Mouse (Mus musculus) midbrain, embryonic 16.5 days (tissue): ENCODE measurements around the gene Nos3. TPM values are rescaled to one million over a fixed set of nuclear protein-coding genes. Genes with fewer than 3 reads are reported as not detected.

Source experiments
- ATAC-seq: fragments of 200-750 bp; cut with Nextera tagmentation; 2 replicates; pipeline ENCODE4 v1.8.0; 2017; ENCODE audit warnings: moderate TSS enrichment
- H3K27ac ChIP-seq: fragments of 300-500 bp; sonication (generic); 2 replicates; pipeline ENCODE4 v1.5.1; 2014; ENCODE audit warnings: mild to moderate bottlenecking, low read length, mixed read lengths
- H3K27me3 ChIP-seq: fragments of 300-500 bp; sonication (generic); 2 replicates; pipeline ENCODE4 v1.6.1; 2014; ENCODE audit warnings: low read depth, low read length, mixed read lengths; ENCODE audit not compliant: control insufficient read depth, insufficient read depth
- H3K36me3 ChIP-seq: fragments of 300-500 bp; sonication (generic); 2 replicates; pipeline ENCODE4 v1.6.1; 2014; ENCODE audit warnings: mild to moderate bottlenecking, low read length, moderate library complexity, mixed read lengths; ENCODE audit not compliant: control insufficient read depth, insufficient read depth
- H3K4me1 ChIP-seq: fragments of 300-500 bp; sonication (generic); 2 replicates; pipeline ENCODE4 v1.6.1; 2014; ENCODE audit warnings: mild to moderate bottlenecking, low read length, mixed read lengths; ENCODE audit not compliant: control insufficient read depth, insufficient read depth
- H3K4me2 ChIP-seq: fragments of 300-500 bp; sonication (generic); 2 replicates; pipeline ENCODE4 v1.6.1; 2014; ENCODE audit warnings: mild to moderate bottlenecking, low read length, mixed read lengths
- H3K4me3 ChIP-seq: fragments of 300-500 bp; sonication (generic); 2 replicates; pipeline ENCODE4 v1.5.1; 2014; ENCODE audit warnings: low read depth, mild to moderate bottlenecking, low read length, moderate library complexity, mixed read lengths
- H3K9ac ChIP-seq: fragments of 300-500 bp; sonication (generic); 2 replicates; pipeline ENCODE4 v1.6.1; 2014; ENCODE audit warnings: low read depth, low read length, mixed read lengths
- H3K9me3 ChIP-seq: fragments of 300-500 bp; sonication (generic); replicated peaks from 2 replicates; pipeline ENCODE4 v1.6.1; 2014; ENCODE audit warnings: mild to moderate bottlenecking, low read length, mixed read lengths; ENCODE audit not compliant: control insufficient read depth, poor library complexity, severe bottlenecking
- WGBS: fragments of 180-500 bp; shearing (Covaris S2); extraction: QIAGEN DNeasy Blood & Tissue Kit; methylation state at CpG from one replicate; pipeline ENCODE4 v1.1.7; 2014; 5-methylcytosine and 5-hydroxymethylcytosine counted together
- polyA plus RNA-seq: library from polyadenylated mRNA; unstranded; fragments of >200 nt; fragmentation: Nextera tagmentation; extraction: Ambion mirVana; gene quantifications from 2 replicates; pipeline ENCODE4 v1.2.1, GENCODE M21; 2015

The Nos3 gene
- polyA plus RNA-seq, 1 experiment from 2014 or later, result 8.8 TPM

- no peak overlapping the region for H3K4me3 ChIP-seq
- no peaks in the 10 kb centered on the region for H3K27me3 ChIP-seq
- 0 out of 2 replicates have a peak overlapping the region, but pooled peaks have one; percentile 29 for H3K27ac ChIP-seq
- no peaks in the 10 kb centered on the region for H3K9me3 ChIP-seq
- no peak; the same call in 1 of the 2 replicates for ATAC-seq
- H3K36me3 ChIP-seq, result peaks cover 21% of the 10 kb centered on the region
- WGBS, result 67% methylated on average over 6 of the region's 6 CpGs
- peaks cover 15% of the 10 kb centered on the region for H3K4me1 ChIP-seq
- peak overlapping the region; percentile 46 for H3K4me2 ChIP-seq
- H3K9ac ChIP-seq, result peak overlapping the region; percentile 54; the same call in 1 of the 2 replicates
Measured at GRCm38 (mm10) chr5:24328813-24329211, 35.8 kb upstream of the Nos3 start.

- ATAC-seq, result peak; percentile 68
- WGBS, result 5% methylated on average over 25 of the region's 27 CpGs
Measured at GRCm38 (mm10) chr5:24329212-24329964, 35.2 kb upstream of the Nos3 start.

GRCm38 (mm10) chr5:24329965-24330298 lies 34.7 kb upstream of the Nos3 start:
- H3K9ac ChIP-seq, result no peak overlapping the region
- H3K36me3 ChIP-seq, result peaks cover 13% of the 10 kb centered on the region
- H3K4me2 ChIP-seq, result peak overlapping the region; percentile 46; the same call in 1 of the 2 replicates
- no peak overlapping the region for H3K4me3 ChIP-seq
- peaks cover 15% of the 10 kb centered on the region for H3K4me1 ChIP-seq
- 0 out of 2 replicates have a peak, but pooled peaks have one; percentile 16 for ATAC-seq
- no peaks in the 10 kb centered on the region for H3K27me3 ChIP-seq
- H3K27ac ChIP-seq, result 0 out of 2 replicates have a peak overlapping the region, but pooled peaks have one; percentile 39
- no peaks in the 10 kb centered on the region for H3K9me3 ChIP-seq
- 42% methylated on average over 5 of the region's 5 CpGs for WGBS

More at GRCm38 (mm10) chr5:24329212-24329964, 35.2 kb upstream of the Nos3 start:
- Histone ChIP-seq H3K4me1 (peaks cover 15% of the 10 kb centered on the region), H3K9ac (peak overlapping the region; percentile 54), H3K27ac (0 out of 2 replicates have a peak overlapping the region, but pooled peaks have one; percentile 29), H3K4me2 (peak overlapping the region; percentile 46), H3K36me3 (peaks cover 19% of the 10 kb centered on the region), H3K4me3 (0 out of 2 replicates have a peak overlapping the region, but pooled peaks have one; percentile 2), H3K27me3 (no peaks in the 10 kb centered on the region), H3K9me3 (no peaks in the 10 kb centered on the region)

- H3K9ac ChIP-seq, result no peak overlapping the region
- H3K27ac ChIP-seq, result no peak overlapping the region
- H3K4me1 ChIP-seq, result peaks cover 17% of the 10 kb centered on the region
- H3K4me2 ChIP-seq, result no peak overlapping the region
- no peaks in the 10 kb centered on the region for H3K27me3 ChIP-seq
- peaks cover 4% of the 10 kb centered on the region; the same call in 1 of the 2 replicates for H3K36me3 ChIP-seq
- H3K9me3 ChIP-seq, result no peaks in the 10 kb centered on the region
- 89% methylated on average over 4 of the region's 4 CpGs for WGBS
- H3K4me3 ChIP-seq, result no peak overlapping the region
- ATAC-seq, result no peak
Measured at GRCm38 (mm10) chr5:24332401-24332800, 32.2 kb upstream of the Nos3 start.

GRCm38 (mm10) chr5:24334749-24335148 lies 29.9 kb upstream of the Nos3 start:
- ATAC-seq, result no peak
- H3K9me3 ChIP-seq, result no peaks in the 10 kb centered on the region
- no peak overlapping the region for H3K4me2 ChIP-seq
- 56% methylated on average over 3 of the region's 3 CpGs for WGBS
- no peak overlapping the region for H3K4me3 ChIP-seq
- H3K4me1 ChIP-seq, result peaks cover 3% of the 10 kb centered on the region; the same call in 1 of the 2 replicates
- peaks cover 4% of the 10 kb centered on the region; the same call in 1 of the 2 replicates for H3K36me3 ChIP-seq
- no peak overlapping the region for H3K27ac ChIP-seq
- H3K27me3 ChIP-seq, result no peaks in the 10 kb centered on the region
- H3K9ac ChIP-seq, result no peak overlapping the region

- no peaks in the 10 kb centered on the region for H3K9me3 ChIP-seq
- no peak overlapping the region for H3K27ac ChIP-seq
- no peak overlapping the region for H3K4me3 ChIP-seq
- WGBS, result 10% methylated on average over 3 of the region's 3 CpGs
- H3K9ac ChIP-seq, result no peak overlapping the region; the same call in 1 of the 2 replicates
- peaks cover 3% of the 10 kb centered on the region; the same call in 1 of the 2 replicates for H3K4me1 ChIP-seq
- peaks cover 4% of the 10 kb centered on the region; the same call in 1 of the 2 replicates for H3K36me3 ChIP-seq
- H3K27me3 ChIP-seq, result no peaks in the 10 kb centered on the region
- ATAC-seq, result peak; percentile 81
- H3K4me2 ChIP-seq, result no peak overlapping the region
Measured at GRCm38 (mm10) chr5:24335888-24336511, 28.6 kb upstream of the Nos3 start.

- Histone ChIP-seq H3K4me2 (no peak overlapping the region), H3K9me3 (no peaks in the 10 kb centered on the region), H3K27me3 (no peaks in the 10 kb centered on the region), H3K4me1 (peaks cover 3% of the 10 kb centered on the region; the same call in 1 of the 2 replicates), H3K9ac (0 out of 2 replicates have a peak overlapping the region, but pooled peaks have one; percentile 21), H3K4me3 (no peak overlapping the region), H3K36me3 (no peaks in the 10 kb centered on the region), H3K27ac (no peak overlapping the region)
- 36% methylated on average over 9 of the region's 9 CpGs for WGBS
- 0 out of 2 replicates have a peak, but pooled peaks have one; percentile 30 for ATAC-seq
Measured at GRCm38 (mm10) chr5:24337366-24337765, 27.2 kb upstream of the Nos3 start.

- no peak overlapping the region for H3K4me2 ChIP-seq
- no peak overlapping the region for H3K27ac ChIP-seq
- no peak for ATAC-seq
- 66% methylated on average over 2 of the region's 2 CpGs for WGBS
- no peaks in the 10 kb centered on the region for H3K9me3 ChIP-seq
- H3K36me3 ChIP-seq, result no peaks in the 10 kb centered on the region
- H3K4me3 ChIP-seq, result no peak overlapping the region
- peaks cover 3% of the 10 kb centered on the region; the same call in 1 of the 2 replicates for H3K4me1 ChIP-seq
- H3K27me3 ChIP-seq, result no peaks in the 10 kb centered on the region
- no peak overlapping the region for H3K9ac ChIP-seq
Measured at GRCm38 (mm10) chr5:24337821-24338220, 26.8 kb upstream of the Nos3 start.
